Mouse (Mus musculus) frontal cortex, adult 2 months (tissue): ENCODE data around the gene Sycp3. TPM values are rescaled to one million over a fixed set of nuclear protein-coding genes. Genes with fewer than 3 reads are reported as not detected.
"Not testable (repeated sequence)": the region's sequence is repeated elsewhere in the genome, so short reads cannot be mapped to it uniquely, and the experiment has no call there.

Experiments used
- DNase-seq, 2 experiments: peaks; one replicate each; pipeline ENCODE4 v3.0.0; 2022; ENCODE audit warnings: low spot score in 1 of 2; ENCODE audit errors: extremely low spot score in 1 of 2
- polyA plus RNA-seq: library from polyadenylated mRNA; depleted of rRNA; stranded (reverse); fragments of >200 nt; gene quantifications from 2 replicates; pipeline ENCODE4 v1.2.3, GENCODE M21; 2012; rRNA removed

The Sycp3 gene
- 0.30 and 0.38 TPM in 2 replicates for polyA plus RNA-seq

- DNase-seq: no peak
Measured at GRCm38 (mm10) chr10:88459502-88459992, at the start of gene Sycp3. Sycp3 (plus strand) TSS chr10:88459569.

- DNase-seq: no peak
Measured at GRCm38 (mm10) chr10:88409751-88410150, 49.6 kb upstream of the Sycp3 start.

- no peak for DNase-seq
Measured at GRCm38 (mm10) chr10:88412290-88412995, 46.9 kb upstream of the Sycp3 start.

- DNase-seq: no peak
Measured at GRCm38 (mm10) chr10:88417686-88418085, 41.7 kb upstream of the Sycp3 start.

DNA sequence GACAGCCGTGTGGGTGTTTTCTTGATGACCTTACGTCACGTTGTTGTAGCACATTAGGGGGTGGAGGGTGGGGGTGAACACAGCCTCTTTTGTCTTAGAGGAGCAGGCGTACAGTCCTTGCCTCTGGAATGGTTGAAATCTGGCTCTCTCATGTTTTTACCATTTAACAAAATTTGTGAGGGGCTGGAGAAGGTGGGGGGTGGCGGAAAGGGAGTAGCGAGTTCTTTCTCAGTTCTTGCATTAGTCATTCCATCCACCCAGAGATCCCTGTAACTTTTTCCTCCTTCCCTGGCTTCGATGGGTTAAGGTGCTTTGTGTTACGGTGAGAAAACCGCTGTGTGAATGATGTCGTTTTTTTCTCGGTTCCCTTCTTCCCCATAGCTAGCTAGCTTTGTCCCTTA, 39.2 kb upstream of the Sycp3 start:
- DNase-seq: no peak

- no peak for DNase-seq
Measured at GRCm38 (mm10) chr10:88420655-88421435, 38.5 kb upstream of the Sycp3 start.

DNA sequence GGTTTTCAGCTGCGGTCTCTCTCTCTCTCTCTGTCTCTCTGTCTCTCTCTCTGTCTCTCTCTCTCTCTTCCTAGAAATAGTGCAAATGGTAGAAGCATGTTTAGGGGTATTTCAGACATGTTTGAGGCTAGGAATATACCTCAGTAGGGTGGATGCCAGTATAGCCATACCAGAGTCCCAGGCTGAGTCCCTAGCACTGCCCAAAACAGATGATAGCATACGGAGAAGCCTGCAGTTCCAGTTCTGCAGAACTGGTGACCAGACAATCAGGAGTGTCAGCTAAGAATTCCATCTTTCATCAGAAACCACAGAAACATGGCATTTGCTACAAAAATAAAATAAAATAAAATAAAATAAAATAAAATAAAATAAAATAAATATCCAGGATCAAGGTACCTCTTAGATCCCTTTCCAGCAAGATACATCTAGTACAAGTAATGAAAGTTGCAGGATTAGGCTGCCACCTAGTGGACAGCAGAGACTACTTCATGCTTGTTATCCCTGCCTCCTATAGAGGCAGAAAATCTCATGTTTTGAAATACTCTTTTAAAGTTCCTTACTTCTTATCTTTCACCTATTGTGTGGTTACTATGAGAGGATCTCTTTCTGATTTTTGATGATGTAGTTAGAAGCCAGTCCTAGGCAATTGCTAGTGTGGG, 33.1 kb upstream of the Sycp3 start:
- DNase-seq: peak; percentile 24 to 83

DNA sequence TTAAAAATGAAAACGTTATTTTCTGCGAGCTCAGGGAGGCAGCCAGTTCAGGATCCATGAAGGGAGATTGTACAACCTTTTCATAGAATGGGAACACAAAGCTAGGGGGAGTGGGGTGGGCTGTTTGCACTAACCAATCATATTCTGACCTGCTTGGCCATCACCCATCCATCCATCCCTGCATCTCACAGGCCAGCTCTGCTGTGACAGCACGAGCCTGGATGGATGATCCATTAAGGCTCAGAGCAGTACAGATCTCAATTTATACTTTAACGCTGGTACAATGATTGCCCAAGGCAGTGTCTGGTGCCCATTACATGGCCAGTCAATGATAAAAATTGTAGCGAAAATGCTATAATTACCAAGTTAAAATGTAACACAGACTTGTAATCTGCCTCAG, 32.5 kb upstream of the Sycp3 start:
- DNase-seq: no peak

GRCm38 (mm10) chr10:88427998-88428397, 31.4 kb upstream of the Sycp3 start:
- DNase-seq: no peak

GRCm38 (mm10) chr10:88441224-88441623, 18.1 kb upstream of the Sycp3 start:
- DNase-seq: no peak

GRCm38 (mm10) chr10:88451221-88451620, 8.1 kb upstream of the Sycp3 start:
- DNase-seq: peak in 1 of 2 experiments; percentile 72

DNA sequence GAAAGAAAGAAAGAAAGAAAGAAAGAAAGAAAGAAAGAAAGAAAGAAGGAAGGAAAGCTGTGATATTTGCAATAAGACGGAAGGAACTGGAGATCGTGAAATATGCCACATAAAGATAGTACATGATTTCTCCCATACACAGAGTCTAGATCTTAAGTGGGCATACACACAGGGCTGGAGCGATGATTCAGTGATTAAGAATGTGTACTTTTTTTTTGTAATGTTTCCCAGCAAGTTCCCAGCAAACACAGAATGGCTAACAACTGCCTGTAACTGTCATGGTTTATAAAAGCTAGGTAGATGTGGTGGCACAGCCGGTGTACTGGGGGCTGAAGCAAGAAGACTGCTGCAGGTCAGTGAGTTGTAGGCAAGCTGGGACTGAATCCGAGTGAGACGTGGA, 7.4 kb upstream of the Sycp3 start:
- no peak for DNase-seq

- DNase-seq: no peak
Measured at GRCm38 (mm10) chr10:88457816-88458215, 1.6 kb upstream of the Sycp3 start.

- no peak for DNase-seq
Measured at GRCm38 (mm10) chr10:88460122-88460820, 902 bp downstream of the Sycp3 start.

- DNase-seq: not testable (repeated sequence)
Measured at GRCm38 (mm10) chr10:88482866-88483265, 23.5 kb downstream of the Sycp3 start.

DNA sequence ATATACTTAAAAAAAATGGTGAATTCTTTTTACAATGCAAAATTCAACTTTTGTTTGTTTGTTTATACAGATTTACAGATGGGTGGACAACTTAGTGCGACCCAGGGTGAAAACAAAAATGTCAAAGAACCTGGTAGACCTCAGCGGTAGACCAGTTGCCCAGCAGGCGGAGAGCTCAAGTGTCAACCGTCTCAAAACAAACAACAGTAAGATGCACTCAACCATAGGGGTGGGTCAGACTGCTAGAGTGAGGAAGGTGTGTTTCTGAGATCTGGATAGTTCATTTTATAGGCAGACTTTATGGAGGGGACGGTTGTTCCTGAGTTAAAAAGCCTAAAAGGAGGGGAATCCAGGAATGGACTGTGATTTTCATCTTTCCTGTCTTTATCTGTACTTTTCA, 29.3 kb downstream of the Sycp3 start:
- no peak for DNase-seq

GRCm38 (mm10) chr10:88491632-88492031, 32.3 kb downstream of the Sycp3 start:
- DNase-seq: no peak

GRCm38 (mm10) chr10:88492658-88493057, 33.3 kb downstream of the Sycp3 start:
- no peak for DNase-seq

GRCm38 (mm10) chr10:88494959-88495587, 35.7 kb downstream of the Sycp3 start:
- DNase-seq: no peak

GRCm38 (mm10) chr10:88496864-88497564, 37.6 kb downstream of the Sycp3 start:
- no peak for DNase-seq
